Mouse (Mus musculus) stomach, embryonic 14.5 days (tissue): ENCODE measurements around the gene Zzz3. TPM values are rescaled to one million over a fixed set of nuclear protein-coding genes. Genes with fewer than 3 reads are reported as not detected.
A peak's percentile ranks its signal among the peaks of the same experiment; 100 is the strongest.

Source experiments
- ATAC-seq: fragments of 200-750 bp; cut with Nextera tagmentation; 2 replicates; pipeline ENCODE4 v1.8.0; 2017; ENCODE audit warnings: low read depth, moderate TSS enrichment; ENCODE audit not compliant: insufficient number of reproducible peaks, insufficient read depth, low FRiP score
- H3K27ac ChIP-seq: fragments of 300-500 bp; sonication (generic); 2 replicates; pipeline ENCODE4 v1.5.1; 2014; ENCODE audit warnings: mild to moderate bottlenecking, low read length, moderate library complexity, mixed read lengths
- H3K27me3 ChIP-seq: fragments of 300-500 bp; sonication (generic); 2 replicates; pipeline ENCODE4 v1.6.1; 2014; ENCODE audit warnings: low read length, control low read depth, mixed read lengths; ENCODE audit not compliant: control insufficient read depth, insufficient read depth
- H3K36me3 ChIP-seq: fragments of 300-500 bp; sonication (generic); 2 replicates; pipeline ENCODE4 v1.6.1; 2014; ENCODE audit warnings: mild to moderate bottlenecking, control low read depth, low read length, moderate library complexity, mixed read lengths; ENCODE audit not compliant: control insufficient read depth, insufficient read depth
- H3K4me1 ChIP-seq: fragments of 300-500 bp; sonication (generic); 2 replicates; pipeline ENCODE4 v1.6.1; 2014; ENCODE audit warnings: low read length, control low read depth, mixed read lengths; ENCODE audit not compliant: control insufficient read depth, insufficient read depth
- H3K4me2 ChIP-seq: fragments of 300-500 bp; sonication (generic); replicated peaks from 2 replicates; pipeline ENCODE4 v1.6.1; 2014; ENCODE audit warnings: low read depth, low read length, control low read depth
- H3K4me3 ChIP-seq: fragments of 300-500 bp; sonication (generic); 2 replicates; pipeline ENCODE4 v1.5.1; 2014; ENCODE audit warnings: low read depth, low read length, control low read depth
- H3K9ac ChIP-seq: fragments of 300-500 bp; sonication (generic); replicated peaks from 2 replicates; pipeline ENCODE4 v1.6.1; 2014; ENCODE audit warnings: low read depth, mild to moderate bottlenecking, control low read depth, low read length, moderate library complexity, mixed read lengths
- H3K9me3 ChIP-seq: fragments of 300-500 bp; sonication (generic); 2 replicates; pipeline ENCODE4 v1.6.1; 2016; ENCODE audit warnings: low read depth, low read length, control low read depth; ENCODE audit not compliant: control insufficient read depth
- WGBS: fragments of 180-500 bp; shearing (Covaris S2); extraction: QIAGEN DNeasy Blood & Tissue Kit; methylation state at CpG from one replicate; pipeline ENCODE4 v1.1.7; 2014; 5-methylcytosine and 5-hydroxymethylcytosine counted together
- polyA plus RNA-seq: library from polyadenylated mRNA; unstranded; fragments of >200 nt; fragmentation: Nextera tagmentation; extraction: Ambion mirVana; gene quantifications from 2 replicates; pipeline ENCODE4 v1.2.1, GENCODE M21; 2014

Zzz3 gene
- polyA plus RNA-seq, 1 experiment from 2014 or later: 63.3 TPM

DNA sequence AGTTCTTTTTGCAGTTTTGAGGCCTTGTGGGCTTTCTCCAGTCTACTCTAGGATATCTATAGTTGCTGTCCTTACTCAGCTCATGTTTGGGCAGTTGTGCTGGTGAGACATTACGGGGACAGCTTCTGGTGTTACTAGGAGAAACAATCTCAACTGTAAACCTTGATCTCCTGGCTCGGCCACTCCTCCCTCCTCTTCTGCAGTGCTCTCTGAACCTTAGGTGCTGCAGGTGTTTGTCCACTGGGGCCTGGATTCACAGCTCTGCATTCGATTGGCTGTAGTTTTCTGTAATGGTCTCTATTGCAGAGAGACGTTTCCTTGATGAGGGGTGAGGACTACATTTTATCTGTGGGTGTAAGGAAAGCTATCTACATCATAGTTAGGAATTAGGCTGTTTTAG lies 43.0 kb upstream of the Zzz3 start:
- H3K9me3 ChIP-seq: no peaks in the 10 kb centered on the region
- 73% methylated on average over 4 of the region's 4 CpGs for WGBS
- H3K27me3 ChIP-seq: no peaks in the 10 kb centered on the region
- H3K4me2 ChIP-seq: no peak overlapping the region
- peaks cover 14% of the 10 kb centered on the region for H3K4me1 ChIP-seq
- H3K27ac ChIP-seq: no peak overlapping the region
- no peak for ATAC-seq
- H3K4me3 ChIP-seq: no peak overlapping the region
- H3K9ac ChIP-seq: no peak overlapping the region
- H3K36me3 ChIP-seq: no peaks in the 10 kb centered on the region

DNA sequence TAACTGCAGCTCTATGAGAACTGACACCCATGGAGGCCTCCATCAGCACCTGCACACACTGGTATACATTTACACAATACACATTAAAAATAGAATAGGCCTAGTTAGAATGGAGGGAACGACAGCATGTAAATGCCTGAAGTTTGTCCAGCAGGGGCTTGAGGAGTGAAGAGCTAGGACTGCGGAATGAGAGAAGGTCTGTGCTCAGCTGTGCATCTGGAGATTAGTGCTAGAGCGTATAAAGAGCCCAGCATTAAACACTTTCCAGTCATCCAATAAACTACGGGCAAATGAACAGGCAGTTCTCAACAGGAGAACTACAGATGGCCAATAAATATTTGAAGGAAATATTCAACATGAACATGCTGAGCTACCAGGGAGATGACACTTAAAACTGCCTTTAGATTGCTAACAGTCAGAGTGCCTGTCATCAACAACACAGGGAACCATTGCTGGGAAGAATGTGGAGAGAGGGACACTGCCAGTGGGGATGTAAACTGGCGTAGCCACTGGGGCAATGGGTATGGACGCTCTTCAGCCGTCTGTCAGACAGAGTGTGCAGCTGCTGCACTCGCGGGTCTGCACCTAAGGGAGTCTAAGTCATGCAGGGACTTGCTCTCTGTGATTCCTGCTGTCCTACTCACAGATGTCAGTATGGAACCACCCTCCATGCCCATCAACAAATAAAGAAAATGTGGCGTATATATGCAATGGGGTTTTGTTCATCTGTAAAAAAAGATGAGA lies 41.7 kb upstream of the Zzz3 start:
- Histone ChIP-seq H3K9me3 (no peaks in the 10 kb centered on the region), H3K36me3 (peaks cover 2% of the 10 kb centered on the region; the same call in 1 of the 2 replicates), H3K4me1 (peaks cover 8% of the 10 kb centered on the region; the same call in 1 of the 2 replicates), H3K4me3 (no peak overlapping the region), H3K27me3 (no peaks in the 10 kb centered on the region), H3K4me2 (no peak overlapping the region), H3K9ac (no peak overlapping the region), H3K27ac (no peak overlapping the region)
- ATAC-seq: no peak
- 73% methylated on average over 10 of the region's 10 CpGs for WGBS

DNA sequence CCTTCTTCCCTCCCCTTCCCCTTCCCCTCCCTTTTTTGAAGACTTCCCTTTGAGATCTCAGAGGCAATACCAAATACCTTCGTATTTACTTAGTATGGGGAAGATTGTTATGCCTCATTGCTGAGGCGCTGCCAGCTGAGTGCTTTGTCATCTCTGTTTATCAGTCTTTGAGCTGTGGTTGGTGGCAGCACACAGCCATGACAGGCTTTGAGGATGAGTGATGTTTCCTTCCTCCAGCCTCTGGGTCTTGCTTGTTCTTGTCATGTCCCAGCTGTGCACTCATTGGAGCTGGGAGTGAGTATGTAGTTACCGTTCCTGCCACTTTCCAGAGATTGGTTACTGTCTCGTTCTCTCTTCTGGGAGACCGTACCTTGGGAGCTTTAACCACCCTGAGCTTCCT lies 39.9 kb upstream of the Zzz3 start:
- Histone ChIP-seq H3K36me3 (peaks cover 5% of the 10 kb centered on the region; the same call in 1 of the 2 replicates), H3K4me3 (no peak overlapping the region), H3K27ac (no peak overlapping the region), H3K4me1 (peaks cover 5% of the 10 kb centered on the region; the same call in 1 of the 2 replicates), H3K27me3 (no peaks in the 10 kb centered on the region), H3K9ac (no peak overlapping the region), H3K9me3 (no peaks in the 10 kb centered on the region), H3K4me2 (no peak overlapping the region)
- 18% methylated on average over 5 of the region's 5 CpGs for WGBS
- peak; percentile 46; the same call in 1 of the 2 replicates for ATAC-seq

DNA sequence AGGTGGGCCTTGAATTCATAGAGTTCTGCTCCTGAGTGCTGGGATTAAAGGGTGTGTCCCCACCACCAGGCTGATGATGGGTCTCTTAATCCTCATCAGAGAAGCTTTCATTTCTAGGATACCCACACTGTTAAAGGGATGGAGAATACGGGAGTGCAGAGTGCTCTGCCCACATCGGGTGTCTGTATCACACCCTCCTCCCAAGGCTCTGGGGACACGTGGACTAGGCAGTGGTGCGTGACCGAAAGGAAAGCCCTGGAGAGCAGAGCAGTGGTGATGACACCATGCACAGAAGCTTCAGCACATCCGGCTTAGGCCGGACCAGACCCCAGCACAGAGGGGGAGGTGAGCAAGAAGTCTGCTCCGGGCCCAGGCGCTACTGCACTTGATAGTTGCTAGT lies 38.5 kb upstream of the Zzz3 start:
- whole genome bisulfite sequencing: 87% methylated on average over 9 of the region's 9 CpGs
- no peaks in the 10 kb centered on the region for H3K9me3 ChIP-seq
- no peaks in the 10 kb centered on the region for H3K27me3 ChIP-seq
- no peak overlapping the region for H3K4me2 ChIP-seq
- 0 out of 2 replicates have a peak, but pooled peaks cover 5% of the 10 kb centered on the region for H3K4me1 ChIP-seq
- ATAC-seq: no peak
- H3K36me3 ChIP-seq: peaks cover 16% of the 10 kb centered on the region; the same call in 1 of the 2 replicates
- H3K9ac ChIP-seq: no peak overlapping the region
- no peak overlapping the region for H3K27ac ChIP-seq
- no peak overlapping the region for H3K4me3 ChIP-seq

DNA sequence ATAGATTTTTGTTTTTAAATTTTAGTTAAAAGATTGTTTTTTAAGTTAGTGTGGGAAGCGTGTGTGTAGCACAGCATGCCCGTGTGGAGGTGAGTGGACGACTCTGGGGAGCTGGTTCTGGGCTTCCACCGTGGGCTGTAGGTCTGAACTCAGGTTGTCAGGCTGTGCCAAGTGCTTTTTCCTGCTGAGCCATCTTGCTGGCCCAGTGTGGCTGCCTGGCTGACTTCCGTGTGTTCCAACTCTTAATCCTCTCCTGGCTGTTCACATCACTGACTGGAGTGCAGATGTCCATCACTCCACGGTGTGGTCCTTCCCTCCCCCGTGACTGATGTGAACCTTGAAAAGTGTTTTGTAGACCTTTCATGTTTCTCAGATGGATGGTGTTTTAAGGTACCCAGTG lies 36.1 kb upstream of the Zzz3 start:
- H3K27ac ChIP-seq: no peak overlapping the region
- H3K9ac ChIP-seq: no peak overlapping the region
- 76% methylated on average over 7 of the region's 7 CpGs for WGBS
- H3K4me3 ChIP-seq: no peak overlapping the region
- no peak for ATAC-seq
- no peaks in the 10 kb centered on the region for H3K9me3 ChIP-seq
- peaks cover 32% of the 10 kb centered on the region; the same call in 1 of the 2 replicates for H3K36me3 ChIP-seq
- no peak overlapping the region for H3K4me2 ChIP-seq
- H3K27me3 ChIP-seq: no peaks in the 10 kb centered on the region
- H3K4me1 ChIP-seq: no peaks in the 10 kb centered on the region

DNA sequence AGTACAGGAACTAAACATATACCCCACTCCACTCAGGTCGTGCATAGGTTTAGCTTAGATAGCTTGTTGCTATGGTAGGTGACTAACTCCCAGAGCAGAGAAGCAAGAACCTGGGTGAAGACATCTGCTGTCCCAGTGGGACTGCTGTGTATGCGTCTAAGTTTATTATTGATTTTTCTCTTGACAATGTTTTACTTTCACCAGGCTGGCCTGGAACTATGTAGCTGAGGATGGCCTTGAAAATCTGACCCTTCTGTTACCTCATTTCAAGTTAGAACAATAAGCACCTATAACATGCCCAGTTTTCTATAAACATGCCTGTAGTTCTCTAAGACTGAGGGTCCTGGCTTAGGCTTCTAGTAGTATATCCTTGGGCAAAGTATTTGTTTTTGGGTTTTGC lies 31.1 kb upstream of the Zzz3 start:
- Histone ChIP-seq H3K9ac (no peak overlapping the region), H3K27me3 (no peaks in the 10 kb centered on the region), H3K4me1 (no peaks in the 10 kb centered on the region), H3K36me3 (peaks cover 57% of the 10 kb centered on the region), H3K9me3 (no peaks in the 10 kb centered on the region), H3K27ac (no peak overlapping the region), H3K4me2 (no peak overlapping the region), H3K4me3 (no peak overlapping the region)
- WGBS: 81% methylated on average over 2 of the region's 2 CpGs
- ATAC-seq: no peak

DNA sequence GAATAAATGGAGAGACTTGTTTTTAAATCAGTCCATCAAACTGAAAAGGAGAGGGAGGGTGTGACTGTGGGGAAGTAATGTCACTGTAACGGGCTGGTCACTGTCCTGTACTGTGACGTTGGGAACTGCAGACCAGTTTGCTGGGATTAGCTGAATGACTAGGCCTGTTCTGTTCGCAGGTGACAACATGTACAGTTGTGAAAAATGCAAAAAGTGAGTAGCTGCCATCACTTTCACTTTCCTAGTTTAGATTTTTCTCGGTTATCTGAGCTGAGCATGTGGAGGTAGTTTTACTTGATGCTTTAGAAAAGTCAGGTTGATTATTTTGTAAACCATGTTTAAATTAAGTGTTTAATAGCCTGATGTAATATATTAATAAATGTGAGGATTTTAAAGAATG lies 19.2 kb upstream of the Zzz3 start:
- H3K27ac ChIP-seq: no peak overlapping the region
- H3K9me3 ChIP-seq: no peaks in the 10 kb centered on the region
- H3K4me1 ChIP-seq: no peaks in the 10 kb centered on the region
- 84% methylated on average over 4 of the region's 4 CpGs for WGBS
- H3K36me3 ChIP-seq: peaks cover 54% of the 10 kb centered on the region
- no peak overlapping the region for H3K4me3 ChIP-seq
- H3K27me3 ChIP-seq: no peaks in the 10 kb centered on the region
- no peak overlapping the region for H3K4me2 ChIP-seq
- ATAC-seq: no peak
- H3K9ac ChIP-seq: no peak overlapping the region

DNA sequence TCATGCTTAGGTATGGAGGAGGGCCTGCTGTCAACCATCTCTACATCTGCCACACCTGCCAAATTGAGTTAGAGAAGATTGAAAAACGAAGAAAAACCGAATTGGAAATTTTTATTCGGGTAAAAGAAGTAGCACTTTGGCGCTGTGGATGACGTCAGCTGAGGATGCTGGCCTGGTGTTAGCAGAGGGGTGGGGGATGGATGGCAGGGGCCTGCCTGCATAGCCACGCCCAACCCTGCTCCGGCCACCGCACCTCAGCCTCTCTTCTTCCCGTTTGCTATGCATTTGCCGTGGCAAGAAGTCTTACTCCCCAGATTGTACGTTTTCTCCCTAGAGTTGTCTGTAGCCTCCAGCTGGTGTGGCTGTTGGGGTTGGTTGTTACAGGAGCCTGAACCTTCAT lies 11.2 kb upstream of the Zzz3 start:
- no peak for ATAC-seq
- peaks cover 50% of the 10 kb centered on the region for H3K36me3 ChIP-seq
- 73% methylated on average over 11 of the region's 11 CpGs for WGBS

More for the DNA sequence above, 11.2 kb upstream of the Zzz3 start:
- Histone ChIP-seq H3K4me3 (no peak overlapping the region), H3K9me3 (no peaks in the 10 kb centered on the region), H3K27me3 (no peaks in the 10 kb centered on the region), H3K4me2 (no peak overlapping the region), H3K9ac (no peak overlapping the region), H3K4me1 (no peaks in the 10 kb centered on the region), H3K27ac (no peak overlapping the region)
